Mouse (Mus musculus): ENCODE results near the gene Xpnpep3.

Xpnpep3 gene

GRCm38 (mm10) chr15:81480977-81481379, 81.0 kb downstream of the Xpnpep3 start:
- DNase-seq (ENCODE audit: low spot score): no peak

GRCm38 (mm10) chr15:81482966-81483365, 83.0 kb downstream of the Xpnpep3 start:
- no peak for DNase-seq (ENCODE audit: low spot score)

GRCm38 (mm10) chr15:81483691-81484090, 83.8 kb downstream of the Xpnpep3 start:
- DNase-seq (ENCODE audit: low spot score): no peak

- no peak for DNase-seq (ENCODE audit: low spot score)
Measured at GRCm38 (mm10) chr15:81485483-81485882, 85.5 kb downstream of the Xpnpep3 start.

GRCm38 (mm10) chr15:81503466-81503865, 103.5 kb downstream of the Xpnpep3 start:
- no peak for DNase-seq (ENCODE audit: low spot score)

- DNase-seq (ENCODE audit: low spot score): no peak
Measured at GRCm38 (mm10) chr15:81503995-81504394, 104.1 kb downstream of the Xpnpep3 start.

Data from testis, postnatal 10 days (tissue).